Mouse (Mus musculus): ENCODE results near the gene Skint8.
"Not testable (repeated sequence)": the region's sequence is repeated elsewhere in the genome, so short reads cannot be mapped to it uniquely, and the experiment has no call there.

Skint8 gene

DNA sequence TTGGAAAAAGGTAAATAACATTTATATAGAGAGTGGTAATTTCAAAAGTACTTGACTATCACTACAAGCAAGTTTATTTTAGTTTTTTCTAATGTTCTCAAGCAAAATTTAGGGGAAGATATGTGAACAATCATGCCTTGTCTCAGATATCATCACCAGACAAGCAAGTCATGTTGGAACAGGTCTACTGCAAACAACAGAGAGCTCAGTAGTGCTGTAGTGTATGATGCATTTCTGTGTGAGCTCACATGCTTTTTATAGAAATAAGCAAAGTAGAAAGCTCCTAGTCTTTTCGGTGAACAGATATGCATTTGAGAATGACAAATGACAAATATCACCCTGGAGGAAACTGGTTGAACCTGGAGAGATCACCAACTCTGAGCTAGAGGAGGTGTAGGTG, at the start of gene Skint8:
TSS of gene Skint8 (plus strand) at position 301 of the 400 bp plus-strand sequence.
- DNase-seq: no peak

- no peak for DNase-seq
These were observed 38.9 kb upstream of the Skint8 start for GRCm38 (mm10) chr4:111880112-111880875.

GRCm38 (mm10) chr4:111883543-111883942, 35.6 kb upstream of the Skint8 start:
- no peak for DNase-seq

- peak; percentile 71 to 75 for DNase-seq
These were observed 33.2 kb upstream of the Skint8 start for GRCm38 (mm10) chr4:111886018-111886417.

- DNase-seq: peak; percentile 79 to 81
These were observed 32.6 kb upstream of the Skint8 start for GRCm38 (mm10) chr4:111886607-111887006.

- no peak for DNase-seq
These were observed 27.1 kb upstream of the Skint8 start for GRCm38 (mm10) chr4:111892138-111892537.

DNA sequence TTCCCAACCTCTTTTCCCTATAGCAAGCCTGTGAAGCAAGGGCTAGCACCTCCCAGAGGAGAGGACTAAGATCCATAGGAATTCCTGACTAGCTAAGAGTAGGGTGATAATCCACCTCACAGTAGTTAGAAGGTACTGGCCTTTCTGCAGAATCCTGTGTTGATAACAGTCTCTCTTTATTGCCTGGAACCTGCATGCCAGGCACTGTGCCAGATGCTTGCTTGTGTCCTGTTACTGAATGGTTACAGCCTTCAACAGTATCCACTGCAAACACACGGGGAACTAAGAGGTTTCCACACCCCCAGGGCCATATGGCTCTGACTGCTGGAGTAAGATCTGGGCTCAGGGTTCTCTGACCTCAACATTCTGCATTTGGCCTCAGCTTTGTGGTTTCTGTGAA, 21.4 kb upstream of the Skint8 start:
- peak in 1 of 2 experiments; percentile 8 for DNase-seq

GRCm38 (mm10) chr4:111898566-111898965, 20.6 kb upstream of the Skint8 start:
- no peak for DNase-seq

DNA sequence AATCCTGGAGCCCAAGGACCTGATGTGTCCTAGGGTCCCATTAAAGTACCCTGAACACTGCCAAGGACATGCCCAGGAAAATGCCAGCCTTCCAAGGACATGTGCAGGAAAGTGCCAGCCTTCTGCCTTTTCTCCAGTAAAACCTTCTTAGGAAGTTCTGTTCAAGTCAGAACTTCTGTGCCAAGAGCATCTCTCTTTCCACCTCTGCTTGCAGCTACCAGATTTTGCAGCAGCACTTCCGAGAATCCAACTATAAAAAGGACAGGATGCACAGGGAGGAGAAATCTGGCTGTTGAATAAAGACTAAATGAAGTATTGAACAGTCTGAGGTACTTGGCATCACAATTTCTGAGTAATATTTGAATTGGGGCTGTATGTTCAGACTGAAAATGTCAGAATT, 18.7 kb upstream of the Skint8 start:
- DNase-seq: not testable (repeated sequence)

DNA sequence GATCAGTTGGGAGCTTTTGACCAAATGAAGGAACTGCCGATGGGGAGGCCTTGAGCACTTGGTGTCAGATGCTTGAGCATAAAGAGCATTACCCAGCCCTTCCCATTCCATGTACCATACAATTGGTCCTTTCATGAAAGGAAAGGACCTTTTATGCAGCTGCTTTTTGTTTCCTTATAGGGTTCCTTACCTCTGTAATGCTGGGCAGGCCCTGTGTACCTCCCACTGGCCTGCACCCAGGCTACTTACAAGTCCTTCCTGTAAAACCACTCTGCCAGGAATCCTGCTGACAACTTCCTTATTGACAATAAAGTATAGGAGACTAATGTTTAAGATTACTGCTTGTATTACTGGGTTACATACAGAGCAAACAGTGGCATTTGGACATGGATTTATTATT, 17.7 kb upstream of the Skint8 start:
- DNase-seq: no peak

DNA sequence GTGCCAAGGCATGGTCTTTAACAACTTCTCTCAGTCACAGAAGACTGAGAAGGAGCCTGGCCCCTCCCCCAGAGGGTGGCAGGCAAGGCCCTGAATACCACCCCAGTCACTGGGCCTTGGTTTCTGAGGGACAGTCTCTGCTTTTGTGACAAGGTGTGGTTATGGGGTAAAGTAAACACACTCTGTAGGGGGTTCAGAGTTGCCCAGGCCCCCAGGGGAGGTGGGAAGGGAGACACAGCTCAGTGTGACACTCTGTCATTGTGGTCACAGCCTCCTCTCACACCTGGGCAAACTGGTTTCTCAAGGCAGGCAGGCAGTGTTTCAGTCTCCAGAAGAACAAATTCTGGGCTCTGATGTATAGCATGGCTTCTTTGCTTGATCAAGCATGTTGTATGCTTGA, 16.4 kb upstream of the Skint8 start, which contains the start of gene Slc5a9:
TSS of gene Slc5a9 (minus strand) at position 144 of the 400 bp plus-strand sequence.
- DNase-seq: no peak

DNA sequence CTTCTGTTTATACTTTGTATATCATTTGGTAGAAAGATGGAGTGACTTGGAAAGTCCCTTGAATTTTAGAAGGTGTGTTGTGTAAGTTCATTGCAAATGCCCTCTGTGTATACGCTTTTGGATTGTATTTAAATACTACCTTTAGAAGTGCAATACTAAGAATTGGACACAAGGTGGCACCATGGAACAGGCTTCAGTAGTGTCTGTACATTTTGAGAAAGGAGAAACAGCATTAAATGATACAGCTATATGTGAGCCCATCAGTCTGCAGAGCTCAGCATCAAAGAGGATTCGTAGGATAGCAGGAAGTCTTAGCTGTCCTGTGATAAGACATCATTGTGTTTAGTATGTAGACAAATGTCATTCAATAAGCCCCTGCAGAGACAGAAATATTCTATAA, 11.3 kb upstream of the Skint8 start:
- DNase-seq: peak; percentile 21 to 38

- DNase-seq: peak in 1 of 2 experiments; percentile 1
These were observed 42.1 kb downstream of the Skint8 start for GRCm38 (mm10) chr4:111961309-111961708.

DNA sequence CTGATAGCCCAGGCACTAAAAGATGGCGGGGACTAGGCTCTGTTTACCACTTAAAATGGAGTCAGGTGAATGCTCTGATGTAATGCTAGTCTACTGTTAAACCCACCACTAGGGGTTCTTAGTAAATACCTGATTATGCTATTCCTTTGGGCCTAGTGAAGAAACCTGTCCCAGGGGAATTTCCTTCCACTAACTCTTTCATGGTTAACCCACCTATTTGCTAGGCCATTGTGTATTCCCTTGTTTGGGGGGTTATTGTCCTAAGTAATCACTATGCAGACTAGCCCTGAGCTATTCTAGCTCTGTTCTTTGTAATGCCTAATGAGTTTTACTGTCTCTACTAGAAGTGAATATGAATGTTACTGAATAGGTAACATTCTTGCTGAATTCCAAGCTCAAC, 44.0 kb downstream of the Skint8 start:
- not testable (repeated sequence) for DNase-seq

DNA sequence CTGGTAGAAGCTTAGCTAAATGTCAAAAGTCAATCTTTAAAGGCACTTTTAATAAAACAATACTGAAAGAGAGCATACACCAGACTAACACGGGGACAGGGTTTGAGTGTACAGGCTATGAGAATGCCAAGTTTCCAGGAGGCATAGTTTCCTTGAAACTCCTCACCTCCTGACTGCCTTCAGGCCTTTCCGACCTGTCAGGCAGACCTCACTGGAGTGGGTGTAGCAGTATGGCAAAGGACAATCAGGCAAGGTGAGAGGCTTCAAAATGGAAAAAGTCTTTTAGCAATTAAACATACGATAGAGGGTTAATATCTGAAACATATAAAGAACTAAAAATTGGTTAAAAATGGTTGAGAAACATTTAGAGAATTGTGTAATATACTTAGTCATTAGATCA, 44.5 kb downstream of the Skint8 start:
- no peak for DNase-seq

DNA sequence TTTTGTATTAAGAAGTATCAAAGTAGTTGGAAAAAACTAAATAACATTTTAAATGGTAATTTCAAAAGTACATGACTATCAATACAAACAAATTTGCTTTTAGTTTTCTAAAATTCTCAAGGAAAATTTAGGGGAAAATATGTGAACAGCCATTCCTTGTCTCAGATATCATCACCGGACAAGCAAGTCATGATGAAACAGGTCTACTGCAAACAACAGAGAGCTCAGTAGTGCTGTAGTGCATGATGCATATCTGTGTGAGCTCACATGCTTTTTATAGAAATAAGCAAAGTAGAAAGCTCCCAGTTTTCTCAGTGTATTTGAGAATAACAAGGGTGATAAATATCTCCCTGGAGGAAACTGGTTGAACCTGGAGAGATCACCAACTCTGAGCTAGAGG, 53.4 kb downstream of the Skint8 start, which contains the start of gene Skint7:
TSS of gene Skint7 (plus strand) at position 301 of the 400 bp plus-strand sequence.
- DNase-seq: no peak
